Mouse (Mus musculus) hindbrain, embryonic 13.5 days (tissue): ENCODE data around the gene Eif2d. TPM values are rescaled to one million over a fixed set of nuclear protein-coding genes. Genes with fewer than 3 reads are reported as not detected.

Experiments used
- ATAC-seq: fragments of 200-750 bp; cut with Nextera tagmentation; 2 replicates; pipeline ENCODE4 v1.8.0; 2017; ENCODE audit warnings: moderate TSS enrichment; ENCODE audit not compliant: low FRiP score
- H3K27ac ChIP-seq: fragments of 300-500 bp; sonication (generic); 2 replicates; pipeline ENCODE4 v1.5.1; 2015; ENCODE audit warnings: inconsistent platforms, mild to moderate bottlenecking, moderate library complexity
- H3K27me3 ChIP-seq: fragments of 300-500 bp; sonication (generic); 2 replicates; pipeline ENCODE4 v1.6.1; 2015; ENCODE audit warnings: mild to moderate bottlenecking, inconsistent platforms
- H3K36me3 ChIP-seq: fragments of 300-500 bp; sonication (generic); 2 replicates; pipeline ENCODE4 v1.6.1; 2015; ENCODE audit warnings: mild to moderate bottlenecking, inconsistent platforms
- H3K4me1 ChIP-seq: fragments of 300-500 bp; sonication (generic); replicated peaks from 2 replicates; pipeline ENCODE4 v1.6.1; 2015; ENCODE audit warnings: inconsistent platforms
- H3K4me2 ChIP-seq: fragments of 300-500 bp; sonication (generic); 2 replicates; pipeline ENCODE4 v1.6.1; 2015; ENCODE audit warnings: inconsistent platforms, mild to moderate bottlenecking, moderate library complexity
- H3K4me3 ChIP-seq: fragments of 300-500 bp; sonication (generic); 2 replicates; pipeline ENCODE4 v1.5.1; 2015; ENCODE audit warnings: mild to moderate bottlenecking, inconsistent platforms
- H3K9ac ChIP-seq: fragments of 300-500 bp; sonication (generic); 2 replicates; pipeline ENCODE4 v1.6.1; 2015; ENCODE audit warnings: mild to moderate bottlenecking, inconsistent platforms
- H3K9me3 ChIP-seq: fragments of 300-500 bp; sonication (generic); 2 replicates; pipeline ENCODE4 v1.6.1; 2016; ENCODE audit warnings: inconsistent platforms
- WGBS: fragments of 180-500 bp; shearing (Covaris S2); methylation state at CpG from one replicate; pipeline ENCODE4 v1.1.7; 2015; 5-methylcytosine and 5-hydroxymethylcytosine counted together
- polyA plus RNA-seq: library from polyadenylated mRNA; unstranded; fragments of >200 nt; fragmentation: Nextera tagmentation; extraction: Ambion mirVana; gene quantifications from 2 replicates; pipeline ENCODE4 v1.2.1, GENCODE M21; 2015

Eif2d gene
- polyA plus RNA-seq, 1 experiment from 2014 or later = 52.8 TPM

- no peak overlapping the region for H3K9ac ChIP-seq
- no peaks in the 10 kb centered on the region for H3K36me3 ChIP-seq
- H3K27ac ChIP-seq = no peak overlapping the region
- H3K4me3 ChIP-seq = no peak overlapping the region
- 92% methylated on average over 7 of the region's 7 CpGs for whole genome bisulfite sequencing
- H3K4me1 ChIP-seq = no peaks in the 10 kb centered on the region
- no peak for ATAC-seq
- H3K9me3 ChIP-seq = no peaks in the 10 kb centered on the region
- 0 out of 2 replicates have a peak, but pooled peaks cover 3% of the 10 kb centered on the region for H3K27me3 ChIP-seq
- no peak overlapping the region for H3K4me2 ChIP-seq
These were observed 42.7 kb downstream of the Eif2d start for GRCm38 (mm10) chr1:131195653-131196052.

- Histone ChIP-seq H3K9ac (no peak overlapping the region), H3K4me1 (no peaks in the 10 kb centered on the region), H3K27me3 (0 out of 2 replicates have a peak, but pooled peaks cover 3% of the 10 kb centered on the region), H3K27ac (no peak overlapping the region), H3K4me2 (no peak overlapping the region), H3K36me3 (no peaks in the 10 kb centered on the region), H3K4me3 (no peak overlapping the region), H3K9me3 (no peaks in the 10 kb centered on the region)
- 69% methylated on average over 2 of the region's 2 CpGs for WGBS
- no peak for ATAC-seq
These were observed 43.1 kb downstream of the Eif2d start for GRCm38 (mm10) chr1:131196107-131196506.

DNA sequence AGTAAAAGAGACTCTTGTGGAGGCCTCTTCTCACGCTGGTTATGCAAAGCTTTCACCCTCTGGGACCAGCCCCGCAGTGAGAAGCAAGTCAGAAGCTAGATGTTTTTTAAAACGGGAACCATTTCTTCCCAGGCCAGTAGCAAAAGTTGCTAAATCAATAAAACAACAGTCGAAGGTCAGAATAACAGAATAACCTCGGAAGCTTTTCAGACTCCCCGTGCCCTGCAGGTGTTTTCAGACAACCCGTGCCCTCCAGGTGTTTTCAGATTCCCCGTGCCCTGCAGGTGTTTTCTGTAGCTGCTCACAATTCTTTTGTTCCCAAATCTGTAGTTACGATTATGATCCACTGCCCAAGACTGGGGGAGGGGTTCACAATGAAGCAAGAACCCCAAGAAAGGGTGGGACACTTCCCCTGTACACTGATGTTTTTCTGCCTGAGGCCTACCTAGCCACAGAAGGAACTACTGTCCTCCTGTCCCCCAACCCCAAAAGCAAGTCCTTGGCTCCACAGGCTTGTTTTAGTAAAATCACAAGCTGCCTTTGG lies 45.5 kb downstream of the Eif2d start:
- no peak overlapping the region for H3K9ac ChIP-seq
- 0 out of 2 replicates have a peak, but pooled peaks cover 3% of the 10 kb centered on the region for H3K27me3 ChIP-seq
- no peak overlapping the region for H3K4me2 ChIP-seq
- H3K4me3 ChIP-seq = no peak overlapping the region
- WGBS = 80% methylated on average over 9 of the region's 9 CpGs
- no peak for ATAC-seq
- no peaks in the 10 kb centered on the region for H3K36me3 ChIP-seq
- no peaks in the 10 kb centered on the region for H3K9me3 ChIP-seq
- H3K4me1 ChIP-seq = no peaks in the 10 kb centered on the region
- H3K27ac ChIP-seq = no peak overlapping the region

- Histone ChIP-seq H3K36me3 (no peaks in the 10 kb centered on the region), H3K4me2 (no peak overlapping the region), H3K9me3 (no peaks in the 10 kb centered on the region), H3K9ac (no peak overlapping the region), H3K4me3 (no peak overlapping the region), H3K27ac (no peak overlapping the region), H3K27me3 (0 out of 2 replicates have a peak, but pooled peaks cover 3% of the 10 kb centered on the region), H3K4me1 (no peaks in the 10 kb centered on the region)
- 87% methylated on average over 18 of the region's 18 CpGs for WGBS
- no peak for ATAC-seq
These were observed 46.3 kb downstream of the Eif2d start for GRCm38 (mm10) chr1:131199118-131199821.

- Histone ChIP-seq H3K27me3 (0 out of 2 replicates have a peak, but pooled peaks cover 3% of the 10 kb centered on the region), H3K4me2 (no peak overlapping the region), H3K27ac (no peak overlapping the region), H3K9ac (no peak overlapping the region), H3K36me3 (no peaks in the 10 kb centered on the region), H3K9me3 (no peaks in the 10 kb centered on the region), H3K4me3 (no peak overlapping the region), H3K4me1 (no peaks in the 10 kb centered on the region)
- 69% methylated on average over 12 of the region's 12 CpGs for WGBS
- ATAC-seq = no peak
These were observed 47.0 kb downstream of the Eif2d start for GRCm38 (mm10) chr1:131199976-131200375.

GRCm38 (mm10) chr1:131200588-131200987 lies 47.6 kb downstream of the Eif2d start:
- WGBS = 79% methylated on average over 10 of the region's 10 CpGs
- H3K27me3 ChIP-seq = 0 out of 2 replicates have a peak, but pooled peaks cover 3% of the 10 kb centered on the region
- no peak overlapping the region for H3K4me3 ChIP-seq
- no peak overlapping the region for H3K27ac ChIP-seq
- ATAC-seq = no peak
- H3K9me3 ChIP-seq = no peaks in the 10 kb centered on the region
- H3K4me2 ChIP-seq = no peak overlapping the region
- H3K36me3 ChIP-seq = no peaks in the 10 kb centered on the region
- H3K4me1 ChIP-seq = no peaks in the 10 kb centered on the region
- no peak overlapping the region for H3K9ac ChIP-seq

DNA sequence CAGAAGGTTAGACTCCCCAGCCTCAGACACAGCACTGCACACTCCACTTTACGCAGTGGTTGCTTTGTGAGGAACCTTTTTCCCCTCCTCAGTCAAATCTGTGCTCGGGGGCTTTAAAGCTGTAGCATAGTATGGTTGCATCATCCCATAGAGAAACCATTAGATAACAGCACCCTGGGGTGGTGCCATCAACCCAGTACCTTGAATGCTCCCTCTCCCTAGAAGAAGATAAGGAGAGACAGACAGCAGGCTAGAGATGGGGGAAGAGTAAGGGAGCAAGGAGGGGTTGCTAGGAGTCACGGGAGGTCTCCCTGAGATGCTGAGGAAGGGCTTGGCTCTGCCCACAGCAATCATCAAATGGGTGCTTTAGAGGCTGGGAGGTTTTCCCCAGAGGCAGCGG lies 48.4 kb downstream of the Eif2d start:
- Histone ChIP-seq H3K9ac (no peak overlapping the region), H3K36me3 (no peaks in the 10 kb centered on the region), H3K9me3 (no peaks in the 10 kb centered on the region), H3K4me1 (no peaks in the 10 kb centered on the region), H3K4me2 (no peak overlapping the region), H3K4me3 (no peak overlapping the region), H3K27me3 (0 out of 2 replicates have a peak, but pooled peaks cover 3% of the 10 kb centered on the region), H3K27ac (no peak overlapping the region)
- no peak for ATAC-seq
- WGBS = 85% methylated on average over 4 of the region's 4 CpGs

GRCm38 (mm10) chr1:131204461-131204860 lies 51.5 kb downstream of the Eif2d start:
- no peak overlapping the region for H3K9ac ChIP-seq
- 0 out of 2 replicates have a peak, but pooled peaks cover 6% of the 10 kb centered on the region for H3K4me1 ChIP-seq
- no peak overlapping the region for H3K4me3 ChIP-seq
- H3K9me3 ChIP-seq = no peaks in the 10 kb centered on the region
- WGBS = 88% methylated on average over 8 of the region's 8 CpGs
- no peak overlapping the region for H3K27ac ChIP-seq
- no peak for ATAC-seq
- H3K4me2 ChIP-seq = no peak overlapping the region
- 0 out of 2 replicates have a peak, but pooled peaks cover 3% of the 10 kb centered on the region for H3K27me3 ChIP-seq
- H3K36me3 ChIP-seq = no peaks in the 10 kb centered on the region

DNA sequence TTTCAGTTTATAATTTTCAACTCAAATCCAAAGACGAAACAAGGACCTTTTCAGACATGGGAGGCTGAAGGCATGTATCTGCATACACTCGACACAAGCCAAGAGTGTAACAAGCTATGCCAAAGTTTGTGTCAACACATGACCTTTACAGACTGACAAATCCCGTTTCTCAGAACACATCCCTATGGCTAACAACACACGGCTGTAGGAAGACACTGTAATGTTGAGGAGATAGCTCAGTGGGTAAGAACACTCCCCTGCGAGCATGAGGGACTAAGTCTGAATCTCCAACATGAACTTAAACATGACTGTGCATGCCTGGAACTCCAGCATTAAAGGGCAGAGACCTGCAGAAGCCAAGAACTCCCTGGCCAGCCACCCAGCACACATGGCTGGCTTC lies 53.4 kb downstream of the Eif2d start:
- peaks cover 9% of the 10 kb centered on the region; the same call in 1 of the 2 replicates for H3K4me1 ChIP-seq
- no peaks in the 10 kb centered on the region for H3K9me3 ChIP-seq
- ATAC-seq = no peak
- H3K36me3 ChIP-seq = no peaks in the 10 kb centered on the region
- no peaks in the 10 kb centered on the region for H3K27me3 ChIP-seq
- H3K4me3 ChIP-seq = no peak overlapping the region
- WGBS = 90% methylated on average over 5 of the region's 5 CpGs
- H3K27ac ChIP-seq = no peak overlapping the region
- no peak overlapping the region for H3K9ac ChIP-seq
- H3K4me2 ChIP-seq = no peak overlapping the region

GRCm38 (mm10) chr1:131207531-131207930 lies 54.5 kb downstream of the Eif2d start:
- H3K27me3 ChIP-seq = no peaks in the 10 kb centered on the region
- 9% methylated on average over 5 of the region's 5 CpGs for WGBS

DNA sequence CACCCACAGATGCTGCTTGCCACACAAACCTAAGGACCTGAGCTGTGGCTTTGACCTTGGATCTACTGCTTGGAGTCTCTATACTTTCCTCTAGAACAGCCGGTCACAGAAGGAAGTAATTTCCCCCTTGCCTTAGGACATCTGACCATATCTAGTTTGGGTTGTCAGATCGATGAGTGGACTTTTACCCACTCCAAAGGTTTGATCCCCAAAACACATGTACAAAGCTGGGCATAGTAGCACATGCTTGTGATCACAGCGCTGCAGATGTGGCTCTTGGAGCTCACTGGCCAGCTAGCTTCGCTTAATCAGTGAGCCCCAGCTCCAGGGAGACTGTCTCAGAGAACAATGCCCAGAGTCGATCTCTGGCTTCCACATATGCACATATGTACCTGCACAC lies 55.1 kb downstream of the Eif2d start:
- H3K4me2 ChIP-seq = no peak overlapping the region
- no peaks in the 10 kb centered on the region for H3K27me3 ChIP-seq
- no peak overlapping the region for H3K9ac ChIP-seq
- no peak overlapping the region for H3K27ac ChIP-seq
- WGBS = 92% methylated on average over 5 of the region's 5 CpGs
- peaks cover 9% of the 10 kb centered on the region; the same call in 1 of the 2 replicates for H3K4me1 ChIP-seq
- no peak overlapping the region for H3K4me3 ChIP-seq
- no peaks in the 10 kb centered on the region for H3K9me3 ChIP-seq
- no peaks in the 10 kb centered on the region for H3K36me3 ChIP-seq
- no peak for ATAC-seq

More at GRCm38 (mm10) chr1:131207531-131207930, 54.5 kb downstream of the Eif2d start:
- Histone ChIP-seq H3K9ac (no peak overlapping the region), H3K4me3 (no peak overlapping the region), H3K4me1 (peaks cover 9% of the 10 kb centered on the region; the same call in 1 of the 2 replicates), H3K4me2 (no peak overlapping the region), H3K36me3 (no peaks in the 10 kb centered on the region), H3K27ac (no peak overlapping the region), H3K9me3 (no peaks in the 10 kb centered on the region)
- peak; percentile 57 for ATAC-seq

DNA sequence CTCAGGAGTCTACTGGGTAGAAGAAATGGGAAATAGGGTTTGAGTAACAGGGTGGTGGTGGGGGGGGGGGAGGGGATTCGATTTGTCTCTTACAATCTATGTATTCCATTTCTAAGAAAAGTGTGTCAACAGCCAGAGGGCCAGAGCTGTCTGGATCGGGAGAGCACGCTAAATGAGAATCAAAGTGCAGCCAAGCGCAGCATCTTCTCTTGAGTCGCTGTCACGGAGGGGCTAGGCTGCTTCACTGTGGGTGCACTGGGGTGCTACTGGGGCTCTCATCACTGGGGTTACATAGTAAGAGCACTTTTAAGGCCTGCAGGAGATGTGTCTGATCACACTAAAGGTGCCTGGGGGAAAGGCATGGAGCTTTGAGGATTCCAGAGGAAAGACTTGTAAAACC lies 55.8 kb downstream of the Eif2d start:
- Histone ChIP-seq H3K4me2 (no peak overlapping the region), H3K4me1 (peaks cover 9% of the 10 kb centered on the region; the same call in 1 of the 2 replicates), H3K27me3 (no peaks in the 10 kb centered on the region), H3K4me3 (no peak overlapping the region), H3K9ac (peak overlapping the region; percentile 39), H3K27ac (peak overlapping the region; percentile 48; the same call in 1 of the 2 replicates), H3K36me3 (no peaks in the 10 kb centered on the region), H3K9me3 (no peaks in the 10 kb centered on the region)
- no peak for ATAC-seq
- 61% methylated on average over 6 of the region's 6 CpGs for WGBS
